Mouse (Mus musculus) brain, embryonic 14.5 days (tissue): ENCODE measurements around the gene Tmeff2.

ENCODE experiments used
- CTCF ChIP-seq: fragments of 200-500 bp; IDR thresholded peaks from 2 replicates; pipeline ENCODE4 v1.5.1; 2012; ENCODE audit warnings: inconsistent platforms, mild to moderate bottlenecking, moderate library complexity, borderline replicate concordance; ENCODE audit not compliant: insufficient read depth, insufficient read length; ENCODE audit errors: extremely low read depth
- POLR2A ChIP-seq: fragments of 200-500 bp; IDR thresholded peaks from 2 replicates; pipeline ENCODE4 v1.6.1; 2012; ENCODE audit warnings: mild to moderate bottlenecking, inconsistent platforms, borderline replicate concordance; ENCODE audit not compliant: poor library complexity, insufficient read depth, insufficient read length, severe bottlenecking; ENCODE audit errors: extremely low read depth

DNA sequence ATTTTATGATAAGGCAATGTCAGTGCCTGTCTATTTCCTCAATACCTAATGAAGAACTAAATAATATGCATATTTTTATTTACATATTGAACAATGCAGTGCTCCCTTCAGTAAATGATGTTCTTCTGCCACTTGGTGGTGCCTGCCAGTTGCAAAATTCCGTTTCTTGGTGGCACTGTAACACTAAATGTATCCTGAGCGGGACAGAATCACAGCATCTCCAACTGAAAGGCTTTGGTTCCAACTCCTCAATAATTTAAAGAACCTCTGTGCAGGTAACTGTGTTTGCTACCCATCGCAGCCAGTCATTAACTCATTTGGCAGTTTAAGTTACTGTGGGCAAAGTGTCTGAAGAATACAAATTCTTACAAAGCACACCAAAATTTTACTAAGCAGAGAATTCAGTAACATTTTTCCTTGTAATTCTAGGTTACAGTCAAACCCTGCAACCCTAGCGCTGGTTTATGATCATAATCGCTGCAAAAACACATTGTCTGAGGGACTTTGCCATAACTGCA, 24.4 kb downstream of the Tmeff2 start:
- TF ChIP-seq POLR2A (no peak), CTCF (peak; percentile 47; the same call in 1 of the 2 replicates)
